8 mouse cellular contexts compared by ENCODE assay signal in genomic region chr15:81584913-81585745, GRCm38 (mm10). TPM values are rescaled to one million over a fixed set of nuclear protein-coding genes. Genes with fewer than 3 reads are reported as not detected.
DNase-seq lines count a peak whose midpoint lies in the region; ATAC-seq lines count a peak whose summit lies in the region.

Gene Ep300 (plus strand): TSS chr15:81585351.

- H3K4me1 ChIP-seq in forebrain, embryonic 14.5 days (ENCODE audit: control insufficient read depth, insufficient read depth, low read length): peaks cover 14% of the 10 kb centered on the region
- peaks cover 30% of the 10 kb centered on the region for H3K4me1 ChIP-seq in neural tube, embryonic 15.5 days

- no peaks in the 10 kb centered on the region for H3K27me3 ChIP-seq in forebrain, embryonic 14.5 days (replicated peaks; ENCODE audit: control insufficient read depth, insufficient read depth, low read length)
- no peaks in the 10 kb centered on the region for H3K27me3 ChIP-seq in neural tube, embryonic 15.5 days (replicated peaks)

- WGBS in forebrain, embryonic 14.5 days: 1% methylated on average over 50 of the region's 68 CpGs
- WGBS in neural tube, embryonic 15.5 days: under 1% methylated on average over 57 of the region's 68 CpGs

- H3K27ac ChIP-seq in forebrain, embryonic 14.5 days (ENCODE audit: low read depth, low read length): peak within 1 kb of the TSS; percentile 100
- peak within 1 kb of the TSS; percentile 100 for H3K27ac ChIP-seq in neural tube, embryonic 15.5 days (replicated peaks)

- ATAC-seq in forebrain, embryonic 14.5 days: peak; percentile 94
- ATAC-seq in neural tube, embryonic 15.5 days (ENCODE audit: low FRiP score): peak; percentile 93

- H3K4me3 ChIP-seq in forebrain, embryonic 14.5 days (ENCODE audit: low read depth, low read length): peak within 1 kb of the TSS; percentile 99
- peak within 1 kb of the TSS; percentile 69 for H3K4me3 ChIP-seq in neural tube, embryonic 15.5 days (replicated peaks)

- no peaks in the 10 kb centered on the region for H3K9me3 ChIP-seq in forebrain, embryonic 14.5 days (replicated peaks; ENCODE audit: control insufficient read depth, low read length)
- no peaks in the 10 kb centered on the region for H3K9me3 ChIP-seq in neural tube, embryonic 15.5 days (replicated peaks)

- peak within 1 kb of the TSS; percentile 100 for H3K9ac ChIP-seq in forebrain, embryonic 14.5 days (ENCODE audit: low read length)
- peak within 1 kb of the TSS; percentile 95 for H3K9ac ChIP-seq in neural tube, embryonic 15.5 days (replicated peaks)

- intact Hi-C loops in heart, postnatal 14 days (cut with DNase I): loop anchor here (2.0 to 5.0 kb wide), 3 partner anchors 62 to 138 kb away; partner anchors contain the start of gene Rbx1

- 0 out of 2 replicates have a peak, but pooled peaks cover 3% of the 10 kb centered on the region for H3K36me3 ChIP-seq in forebrain, embryonic 14.5 days (ENCODE audit: control insufficient read depth, insufficient read depth, low read length)
- H3K36me3 ChIP-seq in neural tube, embryonic 15.5 days: 0 out of 2 replicates have a peak, but pooled peaks cover 2% of the 10 kb centered on the region

- peak; percentile 96 for DNase-seq in ES-CJ7 (ENCODE audit: low read depth, low spot score)
- DNase-seq in cerebellum, adult 11 months: peak; percentile 96
- DNase-seq in forebrain, embryonic 14.5 days (ENCODE audit: low spot score): peak; percentile 98
- DNase-seq in heart, postnatal 14 days: peak; percentile 96 to 97
- peak; percentile 96 for DNase-seq in layer of hippocampus, adult 11-12 months (ENCODE audit: low spot score)
- peak; percentile 96 to 98 for DNase-seq in lung, adult 18-20 months
- DNase-seq in testis, postnatal 14 days (ENCODE audit: low spot score): peak; percentile 98

- H3K4me2 ChIP-seq in forebrain, embryonic 14.5 days (ENCODE audit: low read length): peak within 1 kb of the TSS; percentile 94
- peak within 1 kb of the TSS; percentile 85 for H3K4me2 ChIP-seq in neural tube, embryonic 15.5 days

RNA-seq across cellular contexts. Expression of gene Ep300, which starts in this region (rescaled TPM):
- 14.2 and 19.5 TPM in 2 replicates for polyA plus RNA-seq in forebrain, embryonic 14.5 days (2014; fragmentation: Nextera tagmentation; extraction: Ambion mirVana)
- 10 to 100 TPM; 54.6 to 57.1 TPM for total RNA-seq in heart, postnatal 14 days (2021)
- polyA plus RNA-seq in neural tube, embryonic 15.5 days (2015; fragmentation: Nextera tagmentation; extraction: Ambion mirVana): 20.0 and 23.6 TPM in 2 replicates

Comparison
In these comparisons a context has a peak if more than half of its experiments do, and no peak if none do; other contexts are left out.
1. Peak in every context shown above with its lines: DNase-seq, ATAC-seq, H3K4me3 ChIP-seq and H3K27ac ChIP-seq.